Mouse (Mus musculus) c-Kit-negative CD71-positive TER-119-positive erythroid progenitor cells, embryonic 14.5 days (primary cell): ENCODE data around the gene Hnrnpu.
"Not testable (repeated sequence)": the region's sequence is repeated elsewhere in the genome, so short reads cannot be mapped to it uniquely, and the experiment has no call there.

Experiments
- DNase-seq: peaks from one replicate; pipeline ENCODE4 v3.0.0-alpha.2; 2013; ENCODE audit warnings: low read depth, low spot score

Hnrnpu gene

DNA sequence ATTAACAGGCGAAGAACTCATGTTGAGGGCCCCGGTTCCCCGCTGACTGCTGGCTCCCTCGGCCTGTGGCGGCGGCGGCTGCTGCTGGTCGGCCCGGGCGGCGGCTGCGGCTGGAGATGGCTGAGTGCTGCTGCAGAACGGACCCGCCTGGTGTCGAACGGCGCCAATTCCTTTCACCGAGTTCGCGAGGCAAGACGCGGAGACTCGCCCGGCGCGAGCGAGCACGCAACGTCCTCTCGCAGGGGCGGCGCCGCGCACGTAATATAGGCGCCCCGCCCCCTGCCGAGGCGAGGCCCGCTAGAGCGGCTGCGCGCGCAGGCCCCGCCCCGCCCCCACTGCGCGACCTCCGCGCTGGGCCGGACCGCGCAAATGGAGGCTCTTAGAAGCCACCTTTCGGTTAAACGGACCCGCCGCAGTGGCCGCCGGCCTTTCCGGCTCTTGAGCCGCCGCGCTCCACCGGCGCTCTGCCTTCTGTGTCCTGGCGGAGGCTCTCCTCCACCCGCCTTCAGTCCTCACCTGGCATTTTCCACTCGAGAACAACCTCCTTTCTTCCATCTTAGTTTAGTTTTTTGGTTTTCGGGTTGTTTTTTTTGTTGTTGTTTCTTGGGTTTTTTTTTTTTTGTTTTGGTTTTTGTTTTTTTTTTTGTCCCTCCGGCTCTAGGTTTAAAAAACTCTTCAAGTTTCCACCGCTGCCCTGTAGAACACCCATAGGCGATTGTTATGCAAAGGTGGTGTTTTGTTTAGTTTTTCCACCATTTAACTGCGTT is at the start of gene Hnrnpu:
TSS of gene Hnrnpu (minus strand) at position 247 of the 767 bp plus-strand sequence.
- peak; percentile 87 for DNase-seq

DNA sequence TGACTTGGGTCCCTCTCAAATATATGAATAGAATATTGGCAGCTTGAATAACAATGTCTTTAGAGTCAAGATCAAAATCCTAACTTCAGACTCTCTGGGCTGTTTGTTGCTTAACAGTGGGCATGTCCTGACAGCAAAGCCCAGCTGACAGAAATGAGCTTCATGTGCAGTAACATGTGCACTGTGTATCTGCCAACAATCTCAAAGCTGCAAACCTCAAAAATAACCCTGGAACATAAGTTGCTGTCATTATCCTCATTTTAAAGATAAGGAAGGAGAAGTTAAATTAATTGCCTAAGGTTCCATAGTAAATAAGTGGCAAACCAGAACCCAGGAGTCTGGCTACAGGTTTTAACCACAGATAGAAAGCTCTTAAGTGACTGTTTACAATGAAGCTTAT is 44.6 kb upstream of the Hnrnpu start:
- DNase-seq: no peak

GRCm38 (mm10) chr1:178379224-178379623 is 41.6 kb upstream of the Hnrnpu start:
- DNase-seq: no peak

DNA sequence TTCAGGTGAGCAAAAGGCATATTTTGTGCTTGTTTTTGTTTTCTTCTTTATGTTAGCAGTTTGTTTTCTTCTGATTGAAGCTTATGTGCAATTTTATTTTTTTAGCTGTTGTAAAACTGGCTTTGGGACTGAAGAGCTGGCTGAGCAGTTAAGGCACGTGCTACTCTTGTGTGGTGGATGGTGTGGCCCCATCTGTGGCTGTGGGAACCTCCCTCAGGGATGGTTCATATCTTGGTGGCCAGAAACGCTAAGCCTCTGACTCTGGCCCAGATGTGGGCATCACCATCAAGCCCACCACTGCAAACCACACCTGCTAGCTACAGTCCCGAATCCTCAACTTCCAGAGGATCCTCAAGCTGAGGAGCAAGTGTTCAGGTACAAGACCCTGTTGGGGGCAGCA is 40.5 kb upstream of the Hnrnpu start:
- DNase-seq: no peak

DNA sequence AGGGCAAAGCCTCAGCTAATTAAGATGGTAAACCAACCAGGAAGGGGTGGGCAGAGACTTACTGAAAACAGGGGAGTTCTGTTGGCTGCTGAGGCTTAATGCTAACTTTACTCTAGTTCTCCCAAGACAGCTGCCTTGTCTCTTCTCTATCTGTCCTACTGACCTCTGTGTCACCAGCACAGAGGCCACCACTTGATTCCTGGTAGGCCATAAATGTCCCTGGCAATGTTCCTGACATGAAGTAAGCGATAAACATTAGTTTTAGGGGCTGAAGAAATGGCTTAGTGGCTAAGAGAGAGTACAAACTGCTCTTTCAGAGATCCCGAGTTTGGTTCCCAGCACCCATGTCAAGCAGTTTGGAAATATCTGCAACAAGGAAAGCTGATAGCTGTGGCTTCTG is 39.3 kb upstream of the Hnrnpu start:
- no peak for DNase-seq

DNA sequence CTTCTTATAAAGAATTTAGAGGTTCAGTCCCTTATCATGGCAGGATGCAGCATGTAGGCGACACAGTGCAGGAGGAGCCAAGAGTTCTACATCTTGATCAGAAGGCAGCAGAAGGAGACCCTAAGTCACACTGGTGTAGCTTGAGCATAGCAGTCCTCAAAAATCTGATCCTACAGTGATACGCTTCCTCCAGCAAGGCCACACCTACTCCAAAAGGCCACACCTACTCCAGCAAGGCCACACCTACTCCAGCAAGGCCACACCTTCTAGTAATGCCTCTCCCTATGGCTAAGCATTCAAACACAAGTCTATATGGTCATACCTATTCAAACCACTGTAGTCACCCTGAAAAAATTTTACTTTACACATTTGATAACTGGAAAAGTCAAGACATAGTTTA is 38.5 kb upstream of the Hnrnpu start:
- DNase-seq: peak; percentile 32

GRCm38 (mm10) chr1:178375381-178375780 is 37.8 kb upstream of the Hnrnpu start:
- no peak for DNase-seq

DNA sequence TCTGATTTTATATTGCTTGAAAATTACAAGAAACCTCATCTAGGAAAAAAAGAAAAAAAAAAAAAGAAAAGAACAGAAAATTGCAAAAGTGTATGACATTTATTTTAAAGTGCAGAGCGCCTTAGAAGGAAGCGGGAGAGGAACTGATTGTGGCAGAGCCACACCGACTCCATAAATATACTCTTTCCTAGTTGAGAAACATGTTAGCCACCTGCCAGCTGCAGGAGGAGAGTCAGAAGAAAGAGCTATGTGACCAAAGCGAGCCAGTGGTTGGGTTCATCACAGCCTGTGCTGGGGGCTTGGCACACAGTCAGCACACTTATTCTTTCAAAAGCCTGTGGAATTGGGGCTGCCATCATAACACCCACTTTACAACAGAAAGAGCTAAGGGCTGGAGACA is 35.1 kb upstream of the Hnrnpu start:
- DNase-seq: no peak

DNA sequence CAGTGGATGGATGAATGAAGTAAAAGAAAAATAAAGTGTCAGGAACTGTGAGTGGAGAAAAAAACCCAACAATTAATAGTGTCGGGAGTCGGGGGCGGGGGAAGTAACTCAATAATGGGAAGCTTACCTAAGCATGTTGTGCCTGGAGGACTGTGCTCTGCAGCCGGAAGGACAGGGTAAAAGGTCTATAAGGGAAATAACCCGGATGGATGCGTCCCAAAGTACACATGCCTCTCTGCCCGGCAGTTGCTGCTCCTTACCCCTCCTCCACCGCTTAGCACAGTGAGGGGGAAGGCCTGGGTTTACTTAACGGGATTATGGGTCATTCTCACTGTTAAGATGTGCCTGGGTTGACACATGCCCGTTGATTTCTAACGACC is 31.7 kb upstream of the Hnrnpu start:
- no peak for DNase-seq

GRCm38 (mm10) chr1:178368548-178369271 is 31.1 kb upstream of the Hnrnpu start:
- peak; percentile 43 for DNase-seq

- no peak for DNase-seq
Measured at GRCm38 (mm10) chr1:178368121-178368520, 30.5 kb upstream of the Hnrnpu start.

DNA sequence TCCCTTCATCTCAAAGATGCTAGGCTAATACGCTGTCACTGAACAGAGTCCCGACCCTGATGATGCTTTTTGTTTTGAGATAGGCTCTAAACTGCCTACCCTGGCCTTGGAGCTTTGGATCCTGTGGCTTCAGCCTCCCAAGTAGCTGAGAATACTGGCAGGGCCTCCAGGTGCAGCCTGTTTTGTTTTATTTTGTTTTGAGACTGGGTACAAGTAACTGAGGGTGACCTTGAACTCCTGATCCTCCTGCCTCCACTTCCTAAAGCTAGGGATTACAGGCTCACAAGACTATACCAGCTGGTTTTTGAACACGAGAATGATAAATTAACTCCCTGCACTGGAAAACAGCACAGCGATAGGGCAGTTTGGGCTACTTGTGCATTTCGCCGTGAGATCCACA is 27.6 kb upstream of the Hnrnpu start:
- no peak for DNase-seq

GRCm38 (mm10) chr1:178360702-178361101 is 23.1 kb upstream of the Hnrnpu start:
- DNase-seq: no peak

GRCm38 (mm10) chr1:178360264-178360663 is 22.7 kb upstream of the Hnrnpu start:
- DNase-seq: no peak

DNA sequence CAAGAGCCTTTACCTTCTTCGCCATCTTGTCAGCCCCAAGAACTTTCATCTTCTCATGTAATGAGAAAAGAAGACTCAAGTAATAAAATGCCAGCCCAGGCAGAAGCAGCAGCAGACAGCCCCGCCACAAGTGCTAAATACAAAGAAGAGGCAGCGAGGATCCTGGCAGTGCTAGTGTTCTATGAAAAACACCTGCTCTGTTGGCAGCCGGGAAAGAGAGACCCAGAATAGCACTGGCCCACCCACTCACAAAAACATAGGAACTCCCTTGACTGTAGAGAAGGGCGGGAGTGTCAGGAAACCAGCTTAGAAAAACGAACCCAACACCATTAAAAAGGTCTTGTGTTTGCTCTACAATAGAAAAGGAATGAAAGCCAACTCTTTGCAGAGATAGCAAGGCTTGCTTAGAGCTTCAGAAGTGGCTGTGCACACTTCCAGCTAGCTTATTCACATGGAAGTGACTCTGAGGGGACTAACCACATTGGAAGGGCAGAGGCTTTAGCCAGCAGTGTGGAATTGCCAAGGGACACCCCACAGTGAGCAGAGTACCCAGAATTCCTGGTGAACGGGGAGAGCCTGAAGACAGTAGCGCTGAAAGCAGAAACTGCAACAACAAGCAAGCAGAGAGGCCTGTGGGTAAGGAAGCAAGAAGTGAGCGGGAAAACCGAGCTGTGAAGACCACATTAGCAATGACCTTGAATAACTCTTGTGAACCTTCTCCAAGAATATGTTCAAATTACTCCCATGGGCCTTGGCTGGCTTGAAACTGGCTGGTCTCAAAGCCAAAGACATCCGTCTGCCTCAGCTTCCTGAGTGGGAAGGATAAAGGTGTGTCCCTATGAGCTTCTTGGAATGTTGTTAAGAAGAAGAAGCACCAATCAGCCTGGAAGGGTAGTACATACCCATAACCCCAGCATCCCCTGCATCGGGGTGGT is 20.4 kb upstream of the Hnrnpu start:
- DNase-seq: no peak

GRCm38 (mm10) chr1:178354576-178354975 is 17.0 kb upstream of the Hnrnpu start:
- no peak for DNase-seq

- DNase-seq: no peak
Measured at GRCm38 (mm10) chr1:178351643-178352042, 14.0 kb upstream of the Hnrnpu start.

- DNase-seq: no peak
Measured at GRCm38 (mm10) chr1:178350792-178351191, 13.2 kb upstream of the Hnrnpu start.

GRCm38 (mm10) chr1:178344071-178344805 is 6.6 kb upstream of the Hnrnpu start:
- DNase-seq: not testable (repeated sequence)

DNA sequence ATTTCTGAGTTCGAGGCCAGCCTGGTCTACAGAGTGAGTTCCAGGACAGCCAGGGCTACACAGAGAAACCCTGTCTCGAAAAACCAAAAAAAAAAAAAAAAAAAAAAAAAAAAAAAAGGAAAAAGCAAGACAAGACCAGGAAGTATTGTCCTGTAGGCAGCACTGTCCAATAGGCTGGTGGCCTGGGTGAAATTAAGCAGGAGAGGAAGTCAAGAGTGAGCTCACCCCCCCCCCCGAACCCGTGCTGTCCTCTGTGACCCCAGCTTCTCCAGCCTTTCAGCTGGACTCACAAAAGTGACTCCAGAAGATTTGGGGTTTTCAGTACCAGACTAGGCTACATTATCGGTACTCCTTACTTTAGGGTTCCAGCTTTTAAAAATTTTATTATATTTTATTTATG is 5.0 kb upstream of the Hnrnpu start:
- DNase-seq: no peak

DNA sequence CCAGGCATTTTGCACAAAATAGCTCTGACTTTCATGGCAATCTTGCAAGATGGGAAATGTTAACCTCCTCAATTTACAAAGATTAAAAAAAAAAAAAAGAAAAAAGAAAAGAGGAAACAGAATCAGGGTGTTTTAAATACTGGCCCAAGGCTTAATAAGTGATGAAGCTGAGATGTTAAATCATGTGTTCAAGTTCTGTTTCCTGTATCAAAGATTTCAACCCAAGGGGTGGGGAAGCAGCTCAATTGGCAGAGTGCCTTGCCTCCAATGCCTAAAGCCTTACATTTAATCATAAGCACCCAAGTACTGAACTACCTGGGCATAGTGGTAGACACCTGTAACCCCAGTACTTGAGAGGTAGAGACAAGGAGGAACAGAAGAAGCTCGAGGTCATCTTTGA is 4.5 kb upstream of the Hnrnpu start:
- DNase-seq: no peak
